Mouse (Mus musculus) layer of hippocampus, adult 11-12 months (tissue): ENCODE measurements at regions not wholly inside any gene's neighbourhood (a gene's known extent, or its start where the extent isn't known, plus 50 kb on each side); places are given as distances from the start of the nearest gene placed in this dataset.
A peak's percentile ranks its signal among the peaks of the same experiment; 100 is the strongest.

Source experiments
- DNase-seq: peaks from one replicate; pipeline ENCODE4 v3.0.0; 2022; ENCODE audit warnings: low spot score

DNA sequence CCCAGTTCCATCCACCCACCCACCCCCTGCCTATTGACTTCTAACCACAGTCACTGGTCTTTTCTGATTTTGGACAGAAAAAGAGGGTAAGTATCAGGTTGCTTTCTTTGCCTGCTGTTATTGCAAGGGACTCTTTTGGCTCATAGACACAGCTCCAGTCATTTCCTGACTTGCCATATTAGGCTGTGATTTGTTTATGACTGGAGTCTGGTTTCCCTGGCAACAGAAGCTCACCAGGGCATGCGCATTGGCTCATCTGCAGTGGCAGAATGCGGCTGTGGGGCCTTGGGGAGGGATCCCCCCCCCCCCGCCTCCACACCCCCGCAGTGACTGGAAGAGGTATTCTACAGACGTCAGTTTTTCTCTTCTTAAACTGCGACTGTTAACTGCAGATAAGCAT lies 65.9 kb downstream of the Cdr1 start:
- DNase-seq, result peak; percentile 36

DNA sequence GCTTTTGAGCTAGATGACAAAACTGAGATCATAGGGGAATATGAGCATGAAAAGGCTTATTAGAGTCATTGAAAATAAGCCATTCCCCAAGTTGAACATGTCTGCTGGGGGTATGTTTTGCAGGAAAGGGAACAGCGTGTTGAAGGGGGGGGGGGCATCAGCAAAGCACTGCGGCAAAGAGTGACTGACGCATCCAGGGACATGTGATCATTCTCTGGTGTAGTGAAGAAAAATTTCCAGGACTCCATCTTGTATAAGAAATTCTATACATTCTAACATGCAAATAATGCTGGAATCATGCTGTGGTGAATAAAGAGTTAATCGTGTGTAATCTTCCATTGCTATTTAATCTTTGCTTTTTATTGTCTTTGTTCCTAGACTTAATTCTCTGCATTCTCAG lies 68.0 kb downstream of the Cdr1 start:
- no peak for DNase-seq

DNA sequence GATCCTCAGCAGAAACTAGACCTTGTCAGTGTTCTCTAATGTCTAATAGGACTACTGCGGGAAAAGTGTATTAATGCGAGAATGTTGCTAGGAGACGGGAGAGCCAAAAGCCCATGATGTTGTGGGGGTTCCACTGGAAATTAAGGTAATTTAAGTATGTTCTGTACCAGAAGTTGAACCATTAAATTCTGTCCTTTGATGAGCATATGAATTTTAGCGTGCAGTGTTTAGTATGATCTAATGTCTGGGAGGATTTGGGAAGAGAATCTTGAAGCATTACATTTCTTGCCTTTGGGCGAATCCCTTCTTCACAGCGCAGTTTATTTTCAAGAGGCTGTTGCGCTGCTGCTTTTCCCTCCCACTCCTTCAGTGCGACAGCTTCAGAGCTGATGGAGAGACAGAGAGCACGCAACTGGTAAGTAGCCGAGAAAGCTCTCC lies 69.3 kb downstream of the Cdr1 start:
- peak; percentile 53 for DNase-seq
